Mouse (Mus musculus): Measurements from ENCODE around the gene Iqce. TPM values are rescaled to one million over a fixed set of nuclear protein-coding genes. Genes with fewer than 3 reads are reported as not detected.
A peak's percentile ranks its signal among the peaks of the same experiment; 100 is the strongest.

Iqce gene
- polyA plus RNA-seq, 1 experiment from 2014 or later = 13.9 TPM

DNA sequence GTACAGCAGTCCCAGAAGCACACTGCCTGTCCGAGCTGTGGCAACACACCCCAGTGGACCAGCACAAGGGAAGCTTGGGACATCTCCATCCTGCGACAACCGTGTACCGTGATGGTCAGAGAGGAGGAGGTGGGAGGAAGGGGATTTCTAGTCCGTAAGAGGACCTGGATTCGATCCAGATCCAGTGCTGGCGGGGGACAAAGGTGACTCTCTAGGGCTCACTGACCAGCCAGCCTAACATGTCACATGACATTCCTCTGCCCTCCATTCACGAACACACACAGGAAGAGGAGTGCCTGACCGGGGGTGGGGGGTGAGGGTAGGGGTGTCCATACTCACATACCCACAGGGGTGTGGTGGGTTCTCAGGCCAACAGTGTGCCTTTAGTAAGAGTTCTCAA is 2.4 kb downstream of the Iqce start:
- no peak for DNase-seq (ENCODE audit: low spot score, missing footprints)
- H3K4me3 ChIP-seq (ENCODE audit: low read depth, low read length) = no peak overlapping the region
- no peaks in the 10 kb centered on the region for H3K9me3 ChIP-seq (ENCODE audit: control insufficient read depth, low read length)
- no peak overlapping the region for H3K4me2 ChIP-seq
- H3K27me3 ChIP-seq (ENCODE audit: control insufficient read depth, insufficient read depth, low read length) = no peaks in the 10 kb centered on the region
- H3K9ac ChIP-seq (ENCODE audit: low read length) = no peak overlapping the region
- WGBS = 79% methylated on average over 9 of the region's 9 CpGs
- no peak overlapping the region for H3K27ac ChIP-seq (ENCODE audit: low read depth, low read length)
- no peaks in the 10 kb centered on the region for H3K36me3 ChIP-seq (ENCODE audit: control insufficient read depth, insufficient read depth, low read length)
- H3K4me1 ChIP-seq (ENCODE audit: control insufficient read depth, insufficient read depth, low read length) = peaks cover 7% of the 10 kb centered on the region; the same call in 1 of the 2 replicates
- no peak for ATAC-seq (ENCODE audit: low FRiP score)

DNA sequence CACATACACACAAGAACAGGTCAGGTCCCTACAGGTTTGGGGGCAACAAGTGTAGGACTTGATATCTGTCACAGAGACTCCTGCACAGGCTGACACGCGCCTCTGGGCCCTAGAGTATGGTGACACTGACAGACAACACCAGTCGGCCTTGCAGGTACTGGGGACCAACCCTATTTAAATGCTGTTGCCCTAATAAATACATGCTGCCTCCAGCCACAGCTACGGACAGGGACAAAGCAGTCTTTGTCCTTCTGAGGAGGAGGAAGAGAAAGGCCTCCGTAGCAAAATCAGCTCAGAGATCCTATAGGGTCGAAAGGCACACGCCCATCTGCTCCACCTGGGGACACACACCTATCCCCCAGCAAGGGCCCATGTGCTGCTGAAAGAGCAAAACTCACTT is 6.2 kb downstream of the Iqce start:
- H3K27me3 ChIP-seq (ENCODE audit: control insufficient read depth, insufficient read depth, low read length) = no peaks in the 10 kb centered on the region
- DNase-seq (ENCODE audit: low spot score, missing footprints) = no peak
- no peak overlapping the region for H3K27ac ChIP-seq (ENCODE audit: low read depth, low read length)
- no peaks in the 10 kb centered on the region; the same call in 1 of the 2 replicates for H3K36me3 ChIP-seq (ENCODE audit: control insufficient read depth, insufficient read depth, low read length)
- H3K9ac ChIP-seq (ENCODE audit: low read length) = no peak overlapping the region; the same call in 1 of the 2 replicates
- no peak overlapping the region for H3K4me2 ChIP-seq
- H3K4me1 ChIP-seq (ENCODE audit: control insufficient read depth, insufficient read depth, low read length) = peaks cover under 1% of the 10 kb centered on the region; the same call in 1 of the 2 replicates
- no peak for ATAC-seq (ENCODE audit: low FRiP score)
- no peak overlapping the region for H3K4me3 ChIP-seq (ENCODE audit: low read depth, low read length)
- 92% methylated on average over 7 of the region's 7 CpGs for WGBS
- H3K9me3 ChIP-seq (ENCODE audit: control insufficient read depth, low read length) = no peaks in the 10 kb centered on the region

DNA sequence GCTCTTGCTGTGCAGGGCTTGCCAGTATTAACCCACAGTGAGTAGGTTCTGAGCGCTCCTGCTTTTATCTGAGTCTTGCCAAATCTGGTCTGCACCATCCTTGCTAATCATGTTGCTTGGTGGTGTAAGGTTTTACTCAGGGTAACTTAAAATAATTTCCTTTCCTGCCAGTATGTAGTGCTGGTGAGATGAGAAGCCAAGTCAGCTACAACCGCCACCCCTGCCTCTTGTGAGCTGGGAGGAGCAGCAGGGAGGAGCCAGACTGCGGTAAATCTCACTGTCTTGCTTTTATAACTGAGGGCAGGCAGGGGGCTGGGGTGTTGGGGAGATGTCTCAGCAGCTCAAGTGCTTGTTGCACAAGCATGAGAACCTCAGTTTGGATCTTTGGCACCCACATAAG is 13.7 kb downstream of the Iqce start:
- H3K4me1 ChIP-seq (ENCODE audit: control insufficient read depth, insufficient read depth, low read length) = no peaks in the 10 kb centered on the region
- no peak overlapping the region for H3K4me3 ChIP-seq (ENCODE audit: low read depth, low read length)
- no peaks in the 10 kb centered on the region for H3K27me3 ChIP-seq (ENCODE audit: control insufficient read depth, insufficient read depth, low read length)
- no peak overlapping the region for H3K9ac ChIP-seq (ENCODE audit: low read length)
- DNase-seq (ENCODE audit: low spot score, missing footprints) (peak; percentile 17), ATAC-seq (ENCODE audit: low FRiP score) (no peak)
- H3K4me2 ChIP-seq = no peak overlapping the region
- 88% methylated on average over 3 of the region's 3 CpGs for WGBS
- no peaks in the 10 kb centered on the region for H3K9me3 ChIP-seq (ENCODE audit: control insufficient read depth, low read length)
- no peak overlapping the region for H3K27ac ChIP-seq (ENCODE audit: low read depth, low read length)
- H3K36me3 ChIP-seq (ENCODE audit: control insufficient read depth, insufficient read depth, low read length) = no peaks in the 10 kb centered on the region; the same call in 1 of the 2 replicates

DNA sequence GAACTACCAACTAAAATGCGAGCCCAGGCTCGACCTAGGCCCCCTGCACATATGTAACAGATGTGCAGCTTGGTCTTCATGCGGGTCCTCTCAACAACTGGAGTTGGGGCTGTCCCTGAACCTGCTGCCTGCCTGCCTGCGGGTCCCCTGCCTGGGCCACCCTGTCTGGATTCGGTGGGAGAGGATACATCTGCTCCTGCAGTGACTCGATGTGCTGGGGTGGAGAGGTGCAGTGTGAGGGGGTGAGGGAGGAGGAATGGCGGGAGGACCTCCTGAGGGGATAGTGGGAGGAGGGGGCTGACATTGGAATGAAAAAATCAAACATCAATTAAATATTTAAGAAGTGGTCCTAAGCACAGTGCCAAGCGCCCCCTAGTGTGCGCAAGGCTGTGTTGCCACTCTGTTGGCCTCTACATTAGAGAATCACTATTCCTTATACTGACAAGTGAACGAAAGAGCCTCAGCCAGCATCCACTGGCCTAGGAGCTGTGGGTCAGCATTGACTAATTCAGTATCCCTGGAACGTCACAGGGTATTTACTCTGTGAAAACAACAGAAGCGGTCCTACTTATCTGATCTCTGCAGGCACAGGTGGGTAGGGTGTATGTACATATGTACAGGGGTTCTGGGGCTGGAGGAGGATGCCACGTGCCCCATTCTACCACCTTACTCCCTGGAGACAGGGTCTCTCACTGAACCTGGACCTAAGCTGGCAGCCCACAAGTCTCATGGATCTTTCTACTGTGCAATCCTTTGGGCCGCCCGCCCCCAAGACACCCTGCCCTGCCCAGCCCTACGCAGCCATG is 17.6 kb downstream of the Iqce start:
- Histone ChIP-seq H3K9ac (ENCODE audit: low read length) (no peak overlapping the region), H3K36me3 (ENCODE audit: control insufficient read depth, insufficient read depth, low read length) (no peaks in the 10 kb centered on the region), H3K9me3 (ENCODE audit: control insufficient read depth, low read length) (no peaks in the 10 kb centered on the region), H3K27me3 (ENCODE audit: control insufficient read depth, insufficient read depth, low read length) (no peaks in the 10 kb centered on the region), H3K4me3 (ENCODE audit: low read depth, low read length) (no peak overlapping the region), H3K27ac (ENCODE audit: low read depth, low read length) (no peak overlapping the region), H3K4me1 (ENCODE audit: control insufficient read depth, insufficient read depth, low read length) (no peaks in the 10 kb centered on the region), H3K4me2 (no peak overlapping the region)
- ATAC-seq (ENCODE audit: low FRiP score) = peak; percentile 64; the same call in 1 of the 2 replicates
- DNase-seq (ENCODE audit: low spot score, missing footprints) = peak; percentile 94
- WGBS = 61% methylated on average over 16 of the region's 16 CpGs

DNA sequence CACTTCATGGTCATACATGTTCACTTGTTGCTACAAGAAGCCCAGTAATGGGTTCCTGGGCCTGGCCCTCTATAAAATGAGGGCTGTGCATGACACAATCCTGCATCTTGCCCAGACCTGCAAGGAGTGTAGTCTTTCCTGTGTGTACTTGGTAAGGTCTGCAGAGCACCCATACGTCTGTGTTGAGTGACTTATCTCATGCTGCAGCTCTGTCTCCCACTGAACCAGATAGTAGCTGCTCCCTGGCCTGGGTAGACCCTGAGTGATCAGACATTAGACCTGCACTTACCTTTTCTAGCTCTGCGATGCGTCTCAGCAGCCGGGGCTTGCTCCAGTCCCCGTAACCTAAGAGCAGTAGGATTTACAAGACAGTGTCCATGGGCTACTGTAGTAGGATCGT is 20.1 kb downstream of the Iqce start:
- DNase-seq (ENCODE audit: low spot score, missing footprints) (no peak), ATAC-seq (ENCODE audit: low FRiP score) (no peak)
- H3K4me2 ChIP-seq = no peak overlapping the region
- 96% methylated on average over 6 of the region's 6 CpGs for WGBS
- no peak overlapping the region for H3K9ac ChIP-seq (ENCODE audit: low read length)
- H3K9me3 ChIP-seq (ENCODE audit: control insufficient read depth, low read length) = no peaks in the 10 kb centered on the region
- H3K27ac ChIP-seq (ENCODE audit: low read depth, low read length) = no peak overlapping the region
- no peak overlapping the region for H3K4me3 ChIP-seq (ENCODE audit: low read depth, low read length)
- H3K4me1 ChIP-seq (ENCODE audit: control insufficient read depth, insufficient read depth, low read length) = no peaks in the 10 kb centered on the region
- H3K27me3 ChIP-seq (ENCODE audit: control insufficient read depth, insufficient read depth, low read length) = no peaks in the 10 kb centered on the region
- H3K36me3 ChIP-seq (ENCODE audit: control insufficient read depth, insufficient read depth, low read length) = no peaks in the 10 kb centered on the region

DNA sequence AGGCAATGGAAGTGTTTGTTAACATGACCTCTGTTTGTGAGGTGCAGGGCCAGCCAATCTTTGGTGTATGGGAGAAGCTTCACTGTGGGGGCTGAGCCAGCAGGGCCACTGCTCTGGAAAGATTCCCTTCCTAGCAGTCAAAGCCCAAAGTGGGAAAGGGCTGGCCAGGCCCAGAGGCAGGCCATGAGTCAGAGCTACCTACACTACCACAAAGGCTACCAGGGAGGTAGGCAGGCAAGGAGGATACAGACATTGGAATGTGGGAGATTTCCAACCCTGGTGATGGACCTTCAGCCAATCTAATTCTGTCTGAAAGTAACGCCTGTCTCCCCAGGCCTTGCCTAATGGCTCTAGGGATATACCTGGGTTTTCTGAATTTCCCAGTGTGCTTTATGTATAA is 21.2 kb downstream of the Iqce start:
- H3K9me3 ChIP-seq (ENCODE audit: control insufficient read depth, low read length) = no peaks in the 10 kb centered on the region
- ATAC-seq (ENCODE audit: low FRiP score) (no peak), DNase-seq (ENCODE audit: low spot score, missing footprints) (no peak)
- H3K4me1 ChIP-seq (ENCODE audit: control insufficient read depth, insufficient read depth, low read length) = no peaks in the 10 kb centered on the region
- no peak overlapping the region for H3K4me2 ChIP-seq
- H3K4me3 ChIP-seq (ENCODE audit: low read depth, low read length) = no peak overlapping the region
- no peak overlapping the region for H3K9ac ChIP-seq (ENCODE audit: low read length)
- H3K36me3 ChIP-seq (ENCODE audit: control insufficient read depth, insufficient read depth, low read length) = no peaks in the 10 kb centered on the region
- no peaks in the 10 kb centered on the region for H3K27me3 ChIP-seq (ENCODE audit: control insufficient read depth, insufficient read depth, low read length)
- no peak overlapping the region for H3K27ac ChIP-seq (ENCODE audit: low read depth, low read length)
- 76% methylated on average over 1 of the region's 1 CpGs for WGBS

DNA sequence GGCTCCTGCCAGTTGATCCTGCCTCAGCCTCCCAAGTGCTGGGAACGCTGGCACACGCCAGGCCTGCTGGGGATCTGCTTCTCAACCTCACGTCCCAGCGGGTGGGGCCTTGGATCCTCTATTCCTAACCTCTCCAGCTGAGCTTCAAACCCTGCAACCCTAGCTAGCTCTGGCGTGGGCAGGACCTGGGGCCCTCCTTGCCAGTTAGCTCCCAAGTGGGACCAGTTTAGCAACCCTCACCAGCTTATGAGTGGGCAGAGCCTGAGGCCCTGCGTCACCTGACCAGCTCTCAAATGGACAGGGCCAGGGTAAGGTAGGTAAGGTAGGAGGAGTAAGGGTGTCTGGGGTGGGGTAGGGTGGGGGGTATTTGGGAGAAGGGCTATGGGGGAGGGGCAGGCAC is 22.1 kb downstream of the Iqce start:
- ATAC-seq (ENCODE audit: low FRiP score) (no peak), DNase-seq (ENCODE audit: low spot score, missing footprints) (no peak)
- Histone ChIP-seq H3K9ac (ENCODE audit: low read length) (no peak overlapping the region), H3K9me3 (ENCODE audit: control insufficient read depth, low read length) (no peaks in the 10 kb centered on the region), H3K4me2 (no peak overlapping the region), H3K27me3 (ENCODE audit: control insufficient read depth, insufficient read depth, low read length) (no peaks in the 10 kb centered on the region), H3K36me3 (ENCODE audit: control insufficient read depth, insufficient read depth, low read length) (no peaks in the 10 kb centered on the region), H3K27ac (ENCODE audit: low read depth, low read length) (no peak overlapping the region), H3K4me3 (ENCODE audit: low read depth, low read length) (no peak overlapping the region), H3K4me1 (ENCODE audit: control insufficient read depth, insufficient read depth, low read length) (no peaks in the 10 kb centered on the region)
- WGBS = 84% methylated on average over 6 of the region's 6 CpGs

DNA sequence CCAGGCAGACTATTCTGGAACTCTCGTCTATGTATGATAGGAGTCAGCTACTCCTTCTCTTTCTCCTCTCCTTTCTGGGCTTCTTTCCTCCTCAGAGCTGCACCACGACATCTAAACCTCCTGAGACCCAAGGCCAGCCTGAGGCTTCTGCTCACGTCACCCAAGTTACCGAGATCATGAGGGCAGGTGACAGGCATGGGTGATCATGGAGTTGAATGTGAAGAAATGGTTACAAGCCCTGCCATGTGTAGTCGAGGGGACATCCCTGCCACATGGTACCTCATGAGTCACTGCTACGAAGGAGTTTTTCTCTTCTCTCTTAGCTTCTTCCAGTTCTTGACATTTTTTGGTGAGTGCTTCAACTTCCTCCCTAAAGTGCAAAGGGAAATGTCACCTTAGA is 25.0 kb downstream of the Iqce start:
- no peak overlapping the region for H3K9ac ChIP-seq (ENCODE audit: low read length)
- no peaks in the 10 kb centered on the region for H3K27me3 ChIP-seq (ENCODE audit: control insufficient read depth, insufficient read depth, low read length)
- no peaks in the 10 kb centered on the region for H3K4me1 ChIP-seq (ENCODE audit: control insufficient read depth, insufficient read depth, low read length)
- H3K9me3 ChIP-seq (ENCODE audit: control insufficient read depth, low read length) = no peaks in the 10 kb centered on the region
- 91% methylated on average over 6 of the region's 6 CpGs for WGBS
- H3K4me3 ChIP-seq (ENCODE audit: low read depth, low read length) = no peak overlapping the region
- DNase-seq (ENCODE audit: low spot score, missing footprints) (no peak), ATAC-seq (ENCODE audit: low FRiP score) (no peak)
- H3K4me2 ChIP-seq = no peak overlapping the region
- H3K27ac ChIP-seq (ENCODE audit: low read depth, low read length) = no peak overlapping the region
- H3K36me3 ChIP-seq (ENCODE audit: control insufficient read depth, insufficient read depth, low read length) = no peaks in the 10 kb centered on the region

DNA sequence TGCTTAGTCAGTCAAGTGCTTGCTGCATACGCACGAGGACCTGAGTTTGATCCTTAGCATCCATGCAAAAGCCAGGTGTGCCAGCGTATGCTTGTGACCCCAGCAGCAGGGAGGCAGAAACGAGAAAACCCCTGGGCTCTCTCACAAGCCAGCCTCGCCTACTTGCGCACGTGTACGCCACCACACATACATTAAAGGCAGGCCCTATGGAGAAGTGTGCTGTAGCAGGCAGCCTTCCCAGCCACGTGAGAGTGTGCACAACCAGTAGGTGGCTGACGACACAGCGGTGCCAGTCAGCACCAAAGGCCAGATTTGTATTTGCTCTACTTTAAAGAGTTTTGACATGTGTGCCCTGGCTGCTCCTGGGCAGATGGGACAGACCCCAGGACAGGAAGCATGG is 26.5 kb downstream of the Iqce start:
- no peaks in the 10 kb centered on the region for H3K36me3 ChIP-seq (ENCODE audit: control insufficient read depth, insufficient read depth, low read length)
- WGBS = 88% methylated on average over 11 of the region's 11 CpGs

More for the DNA sequence above, 26.5 kb downstream of the Iqce start:
- Histone ChIP-seq H3K27me3 (ENCODE audit: control insufficient read depth, insufficient read depth, low read length) (no peaks in the 10 kb centered on the region), H3K4me2 (no peak overlapping the region), H3K9ac (ENCODE audit: low read length) (no peak overlapping the region), H3K9me3 (ENCODE audit: control insufficient read depth, low read length) (no peaks in the 10 kb centered on the region), H3K4me3 (ENCODE audit: low read depth, low read length) (no peak overlapping the region), H3K4me1 (ENCODE audit: control insufficient read depth, insufficient read depth, low read length) (no peaks in the 10 kb centered on the region), H3K27ac (ENCODE audit: low read depth, low read length) (no peak overlapping the region)
- no peak for ATAC-seq (ENCODE audit: low FRiP score)
- no peak for DNase-seq (ENCODE audit: low spot score, missing footprints)
